15 mouse cellular contexts compared by ENCODE assay signal in the genomic region with DNA sequence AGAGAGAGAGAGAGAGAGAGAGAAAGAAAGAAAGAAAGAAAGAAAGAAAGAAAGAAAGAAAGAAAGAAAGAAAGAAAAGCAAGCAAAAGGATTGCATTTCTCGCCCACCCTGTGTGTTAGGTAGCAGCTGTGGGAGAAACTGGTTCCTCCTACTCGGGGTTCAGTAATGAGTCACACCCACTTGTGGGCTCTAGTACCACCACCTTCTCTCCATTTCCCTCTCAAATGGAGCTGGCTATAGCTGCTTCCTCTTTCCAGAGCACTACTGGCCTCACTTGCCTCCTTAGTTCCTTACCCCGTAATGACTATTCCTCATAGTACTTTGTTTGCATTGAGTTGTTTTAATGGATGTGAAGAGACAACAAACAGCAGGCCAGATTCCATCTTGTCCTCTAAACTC.
"Had no signal": no experiment of that assay in that cellular context is flagged by ENCODE, and none has a peak within 500 bp of the region (broad histone marks: within the 10 kb centered on the region; RNA-seq: fewer than 3 reads in every experiment).

No protein-coding gene starts in this region.

- H3K27me3 ChIP-seq: limb, embryonic 13.5 days; liver, embryonic 12.5 days; liver, embryonic 15.5 days; lung, embryonic 15.5 days had no signal

- H3K36me3 ChIP-seq: limb, embryonic 10.5 days; limb, embryonic 13.5 days; liver, embryonic 12.5 days; liver, embryonic 15.5 days; lung, embryonic 15.5 days had no signal

- H3K9ac ChIP-seq: limb, embryonic 13.5 days; liver, embryonic 12.5 days; liver, embryonic 15.5 days; lung, embryonic 15.5 days had no signal

- H3K9me3 ChIP-seq: limb, embryonic 10.5 days; limb, embryonic 13.5 days; liver, embryonic 15.5 days; lung, embryonic 15.5 days had no signal

- H3K4me3 ChIP-seq: layer of hippocampus, adult 2 months; limb, embryonic 10.5 days; limb, embryonic 13.5 days; liver, embryonic 12.5 days; liver, embryonic 15.5 days; lung, embryonic 15.5 days had no signal

- ATAC-seq: liver, embryonic 12.5 days had no signal

- H3K4me1 ChIP-seq: limb, embryonic 10.5 days; limb, embryonic 13.5 days; liver, embryonic 12.5 days; liver, embryonic 15.5 days; lung, embryonic 15.5 days had no signal

- DNase-seq: kidney, postnatal 25 days; layer of hippocampus, adult 9-11 months; liver; lung, adult 18-20 months; lung, postnatal 14 days; midbrain, embryonic 14.5 days; thymus, postnatal 36 days had no signal

- H3K27ac ChIP-seq: kidney, postnatal 0 days; layer of hippocampus, adult 2 months; limb, embryonic 10.5 days; limb, embryonic 13.5 days; liver, embryonic 12.5 days; liver, embryonic 15.5 days; lung, embryonic 15.5 days; macrophage had no signal
